Mouse (Mus musculus): ENCODE measurements around the gene Ttc24.

- TF ChIP-seq CTCF (IDR thresholded peaks at IDR 0.05) (no peak), EP300 (IDR thresholded peaks at IDR 0.05; ENCODE audit: insufficient read depth, low read depth, low read length) (no peak), POLR2A (IDR thresholded peaks at IDR 0.05; ENCODE audit: insufficient read depth, low read depth, low read length) (no peak)
Observed at GRCm38 (mm10) chr3:88074766-88075165, 3.3 kb downstream of the Ttc24 start.

Data from heart, adult 2 months (tissue).